Mouse (Mus musculus): ENCODE measurements around the gene Pde4b. TPM values are rescaled to one million over a fixed set of nuclear protein-coding genes. Genes with fewer than 3 reads are reported as not detected.
"Not testable (repeated sequence)": the region's sequence is repeated elsewhere in the genome, so short reads cannot be mapped to it uniquely, and the experiment has no call there.

The Pde4b gene
- total RNA-seq, 2 experiments from 2014 or later = 129 to 140 TPM

GRCm38 (mm10) chr4:102491468-102492123 is 404.3 kb downstream of the Pde4b start:
- intact Hi-C loops (cut with DNase I) = no loop called here
- DNase-seq (ENCODE audit: low spot score in 2 of 2) = no peak

GRCm38 (mm10) chr4:102492911-102493310 is 405.6 kb downstream of the Pde4b start:
- intact Hi-C loops (cut with DNase I) = loop anchor here (1.0 kb wide), 1 partner anchor 163 kb away; no protein-coding TSS in a partner anchor
- DNase-seq (ENCODE audit: low spot score in 2 of 2) = no peak

- intact Hi-C loops (cut with DNase I) = loop anchor here (1.0 kb wide), 1 partner anchor 163 kb away; no protein-coding TSS in a partner anchor
- DNase-seq (ENCODE audit: low spot score in 2 of 2) = no peak
Observed at GRCm38 (mm10) chr4:102493342-102494128, 406.2 kb downstream of the Pde4b start.

GRCm38 (mm10) chr4:102494203-102494602 is 406.9 kb downstream of the Pde4b start:
- DNase-seq (ENCODE audit: low spot score in 2 of 2); intact Hi-C loops (cut with DNase I): not testable (repeated sequence)

- intact Hi-C loops (cut with DNase I) = no loop called here
- no peak for DNase-seq (ENCODE audit: low spot score in 2 of 2)
Observed at GRCm38 (mm10) chr4:102495001-102495400, 407.7 kb downstream of the Pde4b start.

GRCm38 (mm10) chr4:102495474-102495873 is 408.1 kb downstream of the Pde4b start:
- intact Hi-C loops (cut with DNase I) = no loop called here
- no peak for DNase-seq (ENCODE audit: low spot score in 2 of 2)

GRCm38 (mm10) chr4:102496269-102497177 is 409.2 kb downstream of the Pde4b start:
- no peak for DNase-seq (ENCODE audit: low spot score in 2 of 2)

GRCm38 (mm10) chr4:102497221-102497620 is 409.9 kb downstream of the Pde4b start:
- no peak for DNase-seq (ENCODE audit: low spot score in 2 of 2)
- intact Hi-C loops (cut with DNase I) = no loop called here

More at GRCm38 (mm10) chr4:102496269-102497177, 409.2 kb downstream of the Pde4b start:
- intact Hi-C loops (cut with DNase I) = no loop called here

- no peak for DNase-seq (ENCODE audit: low spot score in 2 of 2)
- intact Hi-C loops (cut with DNase I) = no loop called here
Observed at GRCm38 (mm10) chr4:102498169-102498919, 411.0 kb downstream of the Pde4b start.

- no peak for DNase-seq (ENCODE audit: low spot score in 2 of 2)
- intact Hi-C loops (cut with DNase I) = no loop called here
Observed at GRCm38 (mm10) chr4:102498920-102499316, 411.6 kb downstream of the Pde4b start.

GRCm38 (mm10) chr4:102505714-102506113 is 418.4 kb downstream of the Pde4b start:
- no peak for DNase-seq (ENCODE audit: low spot score in 2 of 2)
- intact Hi-C loops (cut with DNase I) = no loop called here

GRCm38 (mm10) chr4:102506376-102507280 is 419.3 kb downstream of the Pde4b start:
- intact Hi-C loops (cut with DNase I) = no loop called here
- DNase-seq (ENCODE audit: low spot score in 2 of 2) = no peak

GRCm38 (mm10) chr4:102507344-102507743 is 420.0 kb downstream of the Pde4b start:
- intact Hi-C loops (cut with DNase I) = no loop called here

GRCm38 (mm10) chr4:102507753-102508152 is 420.4 kb downstream of the Pde4b start:
- intact Hi-C loops (cut with DNase I) = no loop called here

More at GRCm38 (mm10) chr4:102507344-102507743, 420.0 kb downstream of the Pde4b start:
- no peak for DNase-seq (ENCODE audit: low spot score in 2 of 2)

GRCm38 (mm10) chr4:102510061-102510460 is 422.7 kb downstream of the Pde4b start:
- intact Hi-C loops (cut with DNase I) = loop anchor here (2.0 to 5.0 kb wide), 2 partner anchors 59 to 77 kb away; no protein-coding TSS in a partner anchor
- DNase-seq (ENCODE audit: low spot score in 2 of 2) = no peak

More at GRCm38 (mm10) chr4:102507753-102508152, 420.4 kb downstream of the Pde4b start:
- DNase-seq (ENCODE audit: low spot score in 2 of 2) = no peak

- DNase-seq (ENCODE audit: low spot score in 2 of 2) = peak; percentile 50 to 64
- intact Hi-C loops (cut with DNase I) = loop anchor here (2.0 to 5.0 kb wide), 2 partner anchors 58 to 76 kb away; no protein-coding TSS in a partner anchor
Observed at GRCm38 (mm10) chr4:102510939-102511391, 423.6 kb downstream of the Pde4b start.

GRCm38 (mm10) chr4:102511511-102511910 is 424.2 kb downstream of the Pde4b start:
- DNase-seq (ENCODE audit: low spot score in 2 of 2) = peak; percentile 57 to 66
- intact Hi-C loops (cut with DNase I) = loop anchor here (2.0 to 5.0 kb wide), 2 partner anchors 57 to 76 kb away; no protein-coding TSS in a partner anchor

GRCm38 (mm10) chr4:102512940-102513339 is 425.6 kb downstream of the Pde4b start:
- intact Hi-C loops (cut with DNase I) = loop anchor here (5.0 kb wide), 1 partner anchor 74 kb away; no protein-coding TSS in a partner anchor
- DNase-seq (ENCODE audit: low spot score in 2 of 2) = no peak

Measured in left cerebral cortex, postnatal 36 days (tissue).